Mouse (Mus musculus) liver, embryonic 14.5 days (tissue): ENCODE data around the gene Snap91. TPM values are rescaled to one million over a fixed set of nuclear protein-coding genes. Genes with fewer than 3 reads are reported as not detected.

Experiments
- ATAC-seq: fragments of 200-750 bp; cut with Nextera tagmentation; 2 replicates; pipeline ENCODE4 v1.8.0; 2017; ENCODE audit warnings: moderate number of reproducible peaks, mild to moderate bottlenecking, moderate library complexity; ENCODE audit not compliant: insufficient read depth
- DNase-seq, 3 experiments: peaks; one replicate each; pipeline ENCODE4 v3.0.0-alpha.2; 2012 to 2013; ENCODE audit warnings: low read depth in 3 of 3, low spot score in 3 of 3
- H3K27ac ChIP-seq: fragments of 300-500 bp; sonication (generic); 2 replicates; pipeline ENCODE4 v1.5.1; 2014; ENCODE audit warnings: moderate library complexity, mild to moderate bottlenecking, control low read depth, inconsistent platforms
- H3K27me3 ChIP-seq: fragments of 300-500 bp; sonication (generic); 2 replicates; pipeline ENCODE4 v1.6.1; 2014; ENCODE audit warnings: mild to moderate bottlenecking, low read length, moderate library complexity; ENCODE audit not compliant: control insufficient read depth, insufficient read depth
- H3K36me3 ChIP-seq: fragments of 300-500 bp; sonication (generic); replicated peaks from 2 replicates; pipeline ENCODE4 v1.6.1; 2014; ENCODE audit warnings: low read depth; ENCODE audit not compliant: control insufficient read depth, insufficient read depth
- H3K4me1 ChIP-seq, 2 experiments: fragments of 200-500 bp in 1 of 2; fragments of 300-500 bp in 1 of 2; sonication (generic) in 1 of 2; replicated peaks; 2 replicates each; pipeline ENCODE4 v1.6.1; 2012 to 2014; ENCODE audit warnings: antibody characterized with exemption in 1 of 2, inconsistent platforms in 1 of 2, low read length in 1 of 2; ENCODE audit not compliant: control insufficient read depth in 2 of 2, insufficient read depth in 2 of 2
- H3K4me2 ChIP-seq: fragments of 300-500 bp; sonication (generic); 2 replicates; pipeline ENCODE4 v1.6.1; 2014; ENCODE audit warnings: low read depth, mild to moderate bottlenecking, control low read depth, moderate library complexity
- H3K4me3 ChIP-seq, 2 experiments: fragments of 200-500 bp in 1 of 2; fragments of 300-500 bp in 1 of 2; sonication (generic) in 1 of 2; 2 replicates each; pipeline ENCODE4 v1.5.1; 2012 to 2014; ENCODE audit warnings: low read depth in 2 of 2, low read length in 2 of 2, mild to moderate bottlenecking in 2 of 2, control low read depth in 1 of 2, inconsistent platforms in 1 of 2, moderate library complexity in 1 of 2; ENCODE audit not compliant: insufficient read depth in 1 of 2
- H3K9ac ChIP-seq: fragments of 300-500 bp; sonication (generic); replicated peaks from 2 replicates; pipeline ENCODE4 v1.6.1; 2014; ENCODE audit warnings: mild to moderate bottlenecking, control low read depth, moderate library complexity
- H3K9me3 ChIP-seq: fragments of 300-500 bp; sonication (generic); 2 replicates; pipeline ENCODE4 v1.6.1; 2016; ENCODE audit warnings: low read length, mixed read lengths; ENCODE audit not compliant: control insufficient read depth
- CTCF ChIP-seq: IDR thresholded peaks from 2 replicates; pipeline ENCODE4 v1.5.1; 2016; ENCODE audit warnings: antibody characterized with exemption, low read depth, control low read depth
- EP300 ChIP-seq: IDR thresholded peaks from 2 replicates; pipeline ENCODE4 v1.6.1; 2016; ENCODE audit warnings: antibody characterized with exemption, low read depth
- WGBS: fragments of 180-500 bp; shearing (Covaris S2); extraction: QIAGEN DNeasy Blood & Tissue Kit; methylation state at CpG from one replicate; pipeline ENCODE4 v1.1.7; 2014; ENCODE audit not compliant: insufficient replicate concordance; 5-methylcytosine and 5-hydroxymethylcytosine counted together
- polyA plus RNA-seq, 2 experiments: library from polyadenylated mRNA; depleted of rRNA in 1 of 2; stranded (reverse) in 1 of 2; unstranded in 1 of 2; fragments of >200 nt; fragmentation: Nextera tagmentation in 1 of 2; extraction: Ambion mirVana in 1 of 2; gene quantifications; 2 replicates each; pipeline versions ENCODE4 v1.2.1 to v1.2.3; 2012 to 2014

The Snap91 gene
- polyA plus RNA-seq, 2 experiments = 0.02 TPM; not detected in 1

DNA sequence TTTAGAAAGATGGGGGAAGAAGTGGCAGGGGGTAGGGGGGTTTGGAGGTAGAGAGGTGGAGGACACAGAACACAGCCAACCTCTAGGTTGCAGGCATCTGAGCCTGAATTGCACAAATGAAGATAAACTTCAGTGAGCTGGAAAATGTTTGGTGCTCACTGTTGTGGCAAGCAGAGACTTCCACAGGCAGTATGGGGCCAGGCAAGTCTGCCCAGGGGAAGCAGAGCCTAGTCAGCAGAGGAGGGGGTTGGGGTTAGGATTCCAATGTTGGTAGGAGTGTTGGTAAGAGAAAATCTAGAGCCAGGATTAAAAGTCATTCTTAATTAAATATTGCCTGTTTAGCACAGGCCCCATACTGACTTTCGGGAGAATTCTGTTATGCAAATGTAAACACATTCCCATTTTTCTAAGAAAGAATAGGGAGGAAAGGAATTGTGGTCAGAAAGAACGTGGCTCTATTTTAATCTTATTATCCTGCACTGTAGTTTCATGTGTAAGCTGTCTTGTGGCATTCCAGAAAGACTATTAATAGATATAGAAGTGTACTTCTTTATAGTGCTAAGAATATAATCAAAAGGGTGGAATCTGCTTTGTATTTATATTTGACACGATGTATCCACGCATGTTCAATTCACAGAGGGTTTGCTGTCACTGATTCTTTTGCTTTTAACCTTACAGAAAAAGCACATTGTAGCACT lies 19.2 kb upstream of the Snap91 start:
- Histone ChIP-seq H3K36me3 (no peaks in the 10 kb centered on the region), H3K27me3 (no peaks in the 10 kb centered on the region), H3K4me1 (no peaks in the 10 kb centered on the region), H3K4me2 (no peak overlapping the region), H3K27ac (no peak overlapping the region), H3K9ac (no peak overlapping the region), H3K9me3 (no peaks in the 10 kb centered on the region), H3K4me3 (no peak overlapping the region)
- TF ChIP-seq CTCF (no peak), EP300 (no peak)
- no peak for ATAC-seq
- DNase-seq = no peak
- WGBS = 47% methylated on average over 4 of the region's 4 CpGs

GRCm38 (mm10) chr9:86879216-86880112 lies 990 bp downstream of the Snap91 start:
- H3K4me2 ChIP-seq = peak overlapping the region; percentile 55
- WGBS = 2% methylated on average over 75 of the region's 75 CpGs
- no peak for ATAC-seq
- no peak overlapping the region for H3K9ac ChIP-seq
- H3K4me1 ChIP-seq = no peaks in the 10 kb centered on the region
- no peak overlapping the region for H3K27ac ChIP-seq
- H3K36me3 ChIP-seq = no peaks in the 10 kb centered on the region
- peaks cover 31% of the 10 kb centered on the region for H3K27me3 ChIP-seq
- no peaks in the 10 kb centered on the region for H3K9me3 ChIP-seq
- DNase-seq = no peak
- H3K4me3 ChIP-seq = peak overlapping the region; percentile 21 to 43; a peak in 3 of 4 replicates
- no peak for TF ChIP-seq EP300
- no peak for TF ChIP-seq CTCF

DNA sequence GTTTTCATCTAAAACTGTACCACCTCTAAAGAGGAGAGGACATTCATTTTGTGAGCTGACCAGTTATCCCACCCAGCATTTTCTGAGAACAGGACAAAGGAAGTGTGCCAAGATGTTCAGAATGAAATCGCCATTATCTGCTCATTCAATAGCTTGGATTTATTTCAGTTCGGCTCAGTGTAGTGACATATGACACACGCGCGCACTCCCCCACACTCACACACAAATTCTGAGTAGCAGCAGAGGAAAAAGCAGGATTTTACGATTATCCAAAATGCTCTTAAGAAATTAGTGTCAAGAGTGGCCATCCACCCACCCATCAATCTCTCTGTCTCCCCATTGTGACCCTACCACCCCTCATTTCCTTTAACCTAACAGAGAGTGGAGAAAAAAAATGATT lies 1.7 kb downstream of the Snap91 start:
- Histone ChIP-seq H3K4me2 (no peak overlapping the region), H3K9me3 (no peaks in the 10 kb centered on the region), H3K4me1 (no peaks in the 10 kb centered on the region), H3K27ac (no peak overlapping the region), H3K4me3 (no peak overlapping the region), H3K9ac (no peak overlapping the region), H3K36me3 (no peaks in the 10 kb centered on the region), H3K27me3 (peaks cover 31% of the 10 kb centered on the region)
- no peak for DNase-seq
- TF ChIP-seq EP300 (no peak), CTCF (no peak)
- no peak for ATAC-seq
- 56% methylated on average over 6 of the region's 6 CpGs for WGBS

DNA sequence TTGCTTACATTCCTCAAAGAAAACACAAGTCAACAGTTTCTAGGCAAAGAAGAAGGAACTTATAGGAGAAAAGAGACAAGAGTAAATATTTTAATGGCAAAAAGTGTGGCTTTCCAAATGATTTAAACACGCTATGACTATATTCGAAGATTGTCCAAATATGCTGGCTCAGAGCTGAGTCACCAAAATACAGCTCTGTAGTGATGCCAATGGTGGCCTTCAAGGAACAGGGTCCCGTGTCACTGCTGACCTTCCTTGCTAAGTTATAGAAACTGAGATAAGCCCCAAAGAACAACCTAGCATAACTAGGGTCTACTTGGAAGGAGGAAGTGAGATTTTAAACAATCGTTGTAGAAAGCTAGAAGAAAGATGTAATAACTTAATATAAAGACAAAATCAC lies 6.8 kb downstream of the Snap91 start:
- Histone ChIP-seq H3K4me1 (no peaks in the 10 kb centered on the region), H3K4me3 (no peak overlapping the region), H3K27me3 (peaks cover 8% of the 10 kb centered on the region), H3K4me2 (no peak overlapping the region), H3K9me3 (no peaks in the 10 kb centered on the region), H3K36me3 (no peaks in the 10 kb centered on the region), H3K27ac (no peak overlapping the region), H3K9ac (no peak overlapping the region)
- WGBS = 51% methylated on average over 4 of the region's 4 CpGs
- DNase-seq = no peak
- ATAC-seq = no peak
- no peak for TF ChIP-seq CTCF
- TF ChIP-seq EP300 = no peak
